Mouse (Mus musculus) urinary bladder, adult 2 months (tissue): ENCODE measurements around the gene H2-M1. TPM values are rescaled to one million over a fixed set of nuclear protein-coding genes. Genes with fewer than 3 reads are reported as not detected.

Source experiments
- DNase-seq: peaks from one replicate; pipeline ENCODE4 v3.0.0; 2022; ENCODE audit warnings: low spot score
- polyA plus RNA-seq: library from polyadenylated mRNA; depleted of rRNA; stranded (reverse); fragments of >200 nt; gene quantifications from 2 replicates; pipeline ENCODE4 v1.2.3, GENCODE M21; 2012; rRNA removed

Gene H2-M1
- polyA plus RNA-seq: not detected in 2 replicates

- no peak for DNase-seq
These were observed at the start of gene H2-M1 for GRCm38 (mm10) chr17:36672119-36672518. H2-M1 (minus strand) TSS chr17:36672219.

GRCm38 (mm10) chr17:36697693-36698092 lies 25.7 kb upstream of the H2-M1 start:
- DNase-seq: no peak

- no peak for DNase-seq
These were observed 29.5 kb downstream of the H2-M1 start, which contains the start of gene H2-M9 for GRCm38 (mm10) chr17:36642566-36642965. H2-M9 (minus strand) TSS chr17:36642666.

Other genes with a start within 250 kb of the H2-M1 start
- gene H2-M10.4, start 209.9 kb downstream of the H2-M1 start, polyA plus RNA-seq: not detected in 2 replicates
- gene H2-M11, start 125.1 kb downstream of the H2-M1 start, polyA plus RNA-seq: not detected in 2 replicates
- 0.12 TPM in 1 of 2 replicates, not detected in the other for gene H2-M9, start 29.6 kb downstream of the H2-M1 start, polyA plus RNA-seq
- not detected in 2 replicates for gene H2-M10.5, start 100.7 kb upstream of the H2-M1 start, polyA plus RNA-seq
- gene H2-M10.6, start 140.0 kb upstream of the H2-M1 start, polyA plus RNA-seq: not detected in 2 replicates
- 39.4 and 47.1 TPM in 2 replicates for gene Trim26, start 164.9 kb upstream of the H2-M1 start, polyA plus RNA-seq
- 0.03 TPM in 1 of 2 replicates, not detected in the other for gene Trim15, start 195.0 kb upstream of the H2-M1 start, polyA plus RNA-seq
- 0.07 TPM in 2 replicates for gene Trim10, start 197.4 kb upstream of the H2-M1 start, polyA plus RNA-seq
- 0.15 and 0.41 TPM in 2 replicates for gene Trim40, start 217.9 kb upstream of the H2-M1 start, polyA plus RNA-seq
- gene Trim31, start 225.9 kb upstream of the H2-M1 start, polyA plus RNA-seq: not detected in 2 replicates